Mouse (Mus musculus) heart, adult 2 months (tissue): ENCODE data around the gene Smim11.

ENCODE experiments used
- CTCF ChIP-seq: fragments of 200-600 bp; IDR thresholded peaks from 2 replicates; pipeline ENCODE4 v1.8.1; 2022; ENCODE audit warnings: antibody characterized with exemption, mild to moderate bottlenecking, moderate library complexity
- EP300 ChIP-seq: fragments of 200-500 bp; IDR thresholded peaks from 2 replicates; pipeline ENCODE4 v1.6.1; 2011; ENCODE audit warnings: low read depth, low read length, control low read depth; ENCODE audit not compliant: insufficient read depth
- POLR2A ChIP-seq: fragments of 200-500 bp; IDR thresholded peaks from 2 replicates; pipeline ENCODE4 v1.6.1; 2011; ENCODE audit warnings: mild to moderate bottlenecking, low read depth, low read length, control low read depth; ENCODE audit not compliant: insufficient read depth

- TF ChIP-seq EP300 (no peak), CTCF (no peak), POLR2A (peak; percentile 66; the same call in 1 of the 2 replicates)
Observed at GRCm38 (mm10) chr16:92301989-92302388, 903 bp downstream of the Smim11 start.
